Mouse (Mus musculus) bone marrow, adult 2 months (tissue): Measurements from ENCODE around the gene Ranbp10.
"Not testable (repeated sequence)": the region's sequence is repeated elsewhere in the genome, so short reads cannot be mapped to it uniquely, and the experiment has no call there.

Experiments
- CTCF ChIP-seq: fragments of 200-500 bp; IDR thresholded peaks from 2 replicates; pipeline ENCODE4 v1.5.1; 2011; ENCODE audit warnings: low read length, control low read depth; ENCODE audit not compliant: control insufficient read depth, insufficient read depth
- POLR2A ChIP-seq: fragments of 200-500 bp; IDR thresholded peaks from 2 replicates; pipeline ENCODE4 v1.6.1; 2011; ENCODE audit warnings: low read depth, mild to moderate bottlenecking, control low read depth, low read length, borderline replicate concordance; ENCODE audit not compliant: control insufficient read depth

- not testable (repeated sequence) for TF ChIP-seq POLR2A, CTCF
Observed at GRCm38 (mm10) chr8:105833740-105834139, 6.6 kb upstream of the Ranbp10 start.
